Mouse (Mus musculus): ENCODE results near the gene Slc2a6.
A peak's percentile ranks its signal among the peaks of the same experiment; 100 is the strongest.

DNA sequence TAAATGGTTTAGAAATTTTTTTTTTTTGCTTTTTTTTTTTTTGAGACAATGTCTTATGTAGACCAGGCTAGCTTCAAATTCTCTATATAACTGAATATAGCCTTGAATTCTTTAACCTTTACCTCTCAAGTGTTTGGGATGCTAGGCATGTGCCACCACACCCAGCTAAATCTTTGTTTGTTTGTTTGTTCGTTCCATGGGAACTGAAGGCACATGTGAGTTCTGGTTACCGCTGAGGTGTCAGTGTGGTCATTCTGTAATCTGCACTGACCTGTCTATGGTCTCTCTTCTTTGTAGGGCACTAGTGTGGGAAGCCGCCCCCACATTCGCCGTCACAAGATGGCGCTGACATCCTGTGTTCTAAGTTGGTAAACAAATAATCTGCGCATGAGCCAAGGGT lies 29.8 kb downstream of the Slc2a6 start:
- TF ChIP-seq POLR2A (IDR thresholded peaks at IDR 0.05; ENCODE audit: low read depth, low read length) (no peak), CTCF (conservative IDR thresholded peaks at IDR 0.05 in 1 of 2, IDR thresholded peaks at IDR 0.05 in 1 of 2; ENCODE audit: low read depth in 2 of 2, low read length in 2 of 2) (peak in 1 of 2 experiments; percentile 20; a peak in 2 of 4 replicates), CHD2 (IDR thresholded peaks at IDR 0.05; ENCODE audit: low read length) (no peak), MYC (IDR thresholded peaks at IDR 0.05; ENCODE audit: low read depth, low read length) (no peak)
